Mouse (Mus musculus): Measurements from ENCODE around the gene Platr17.

- TF ChIP-seq CTCF (IDR thresholded peaks at IDR 0.05; ENCODE audit: extremely low read depth, insufficient read depth, insufficient read length, insufficient replicate concordance) (no peak), POLR2A (IDR thresholded peaks at IDR 0.05; ENCODE audit: low read depth, low read length) (no peak)
These were observed 2.9 kb upstream of the Platr17 start for GRCm38 (mm10) chr17:33902079-33902478.
